Mouse (Mus musculus) adrenal gland, postnatal 14 days (tissue): ENCODE data around the gene Camk2g. TPM values are rescaled to one million over a fixed set of nuclear protein-coding genes. Genes with fewer than 3 reads are reported as not detected.
"Not testable (repeated sequence)": the region's sequence is repeated elsewhere in the genome, so short reads cannot be mapped to it uniquely, and the experiment has no call there.

Experiments used
- DNase-seq: peaks from one replicate; pipeline ENCODE4 v3.0.0; 2021; ENCODE audit warnings: mixed read lengths
- total RNA-seq: library from RNA; stranded (reverse); gene quantifications from 2 replicates; pipeline ENCODE4 v1.2.3, GENCODE M21; 2021

The Camk2g gene
- total RNA-seq, 1 experiment from 2014 or later = 45.6 TPM

DNA sequence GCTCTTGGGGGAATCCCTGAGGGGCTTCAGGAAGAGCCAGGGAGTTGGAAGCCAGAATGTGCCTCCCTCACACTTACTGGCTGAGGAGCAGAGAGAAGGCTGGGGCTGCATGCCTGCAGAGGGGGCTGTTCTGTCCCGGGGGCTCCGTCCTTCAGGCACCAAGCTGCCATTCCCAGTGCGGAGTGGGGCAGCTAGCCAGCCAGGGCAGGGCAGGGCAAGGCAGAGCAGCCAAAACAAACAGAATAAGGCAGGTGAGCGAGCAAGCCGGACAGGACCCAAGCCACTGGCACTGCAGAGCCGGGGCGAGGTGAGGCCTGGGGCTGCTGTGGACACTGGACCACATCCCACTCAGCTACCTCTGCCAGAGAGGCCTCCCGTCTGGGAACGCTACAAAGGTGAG is 52.6 kb downstream of the Camk2g start:
- no peak for DNase-seq

DNA sequence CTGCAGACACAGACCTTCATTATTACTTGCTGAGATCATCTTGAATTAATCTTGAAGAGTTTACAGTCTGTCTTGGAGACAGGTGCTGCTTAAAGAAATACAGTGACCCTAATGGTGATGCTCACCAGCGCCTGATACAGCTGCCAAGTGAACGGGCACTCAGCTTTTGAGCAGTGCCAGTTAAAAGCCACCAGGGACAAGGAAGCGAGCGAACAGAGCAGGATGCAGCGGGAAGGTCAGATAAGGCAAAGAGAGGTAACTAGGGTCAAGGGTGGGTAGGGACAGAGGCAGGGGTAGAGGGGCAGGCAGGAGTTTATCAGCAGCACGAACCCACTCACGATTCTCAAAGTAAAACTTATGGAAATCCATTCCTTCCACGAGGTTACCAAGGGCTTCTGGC is 55.4 kb downstream of the Camk2g start:
- no peak for DNase-seq

GRCm38 (mm10) chr14:20737306-20737705 is 56.6 kb downstream of the Camk2g start:
- peak; percentile 75 for DNase-seq

DNA sequence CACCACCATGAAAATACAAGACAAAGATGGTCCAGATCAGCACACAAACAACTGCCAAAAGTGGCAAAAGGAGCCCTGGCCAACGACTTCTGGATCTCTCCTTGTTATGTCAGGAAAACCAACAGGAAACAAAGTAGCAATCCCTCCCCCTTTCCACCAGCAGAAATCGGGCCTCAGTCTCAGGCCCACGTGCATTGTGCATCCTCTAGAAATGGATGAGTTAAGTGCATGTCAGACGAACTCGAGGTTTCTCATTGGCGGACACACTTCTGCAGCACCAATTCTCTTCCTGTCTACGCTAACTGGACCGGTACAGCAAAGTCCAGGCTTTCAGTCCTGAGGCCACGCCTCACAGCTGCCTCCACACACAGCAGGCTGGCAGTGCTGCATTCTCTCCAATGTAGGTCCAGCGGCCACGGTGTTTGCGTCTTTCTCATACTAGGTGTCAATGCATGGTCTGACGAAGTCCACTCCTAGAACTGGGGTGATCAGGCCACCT is 57.9 kb downstream of the Camk2g start:
- DNase-seq = no peak

GRCm38 (mm10) chr14:20735052-20735451 is 58.8 kb downstream of the Camk2g start:
- no peak for DNase-seq

- DNase-seq = peak; percentile 94
These were observed 59.7 kb downstream of the Camk2g start, which contains the start of gene Ndst2 for GRCm38 (mm10) chr14:20733952-20734774. Gene Ndst2 (minus strand): TSS chr14:20734562.

- peak; percentile 50 for DNase-seq
These were observed 60.6 kb downstream of the Camk2g start for GRCm38 (mm10) chr14:20733041-20733951.

DNA sequence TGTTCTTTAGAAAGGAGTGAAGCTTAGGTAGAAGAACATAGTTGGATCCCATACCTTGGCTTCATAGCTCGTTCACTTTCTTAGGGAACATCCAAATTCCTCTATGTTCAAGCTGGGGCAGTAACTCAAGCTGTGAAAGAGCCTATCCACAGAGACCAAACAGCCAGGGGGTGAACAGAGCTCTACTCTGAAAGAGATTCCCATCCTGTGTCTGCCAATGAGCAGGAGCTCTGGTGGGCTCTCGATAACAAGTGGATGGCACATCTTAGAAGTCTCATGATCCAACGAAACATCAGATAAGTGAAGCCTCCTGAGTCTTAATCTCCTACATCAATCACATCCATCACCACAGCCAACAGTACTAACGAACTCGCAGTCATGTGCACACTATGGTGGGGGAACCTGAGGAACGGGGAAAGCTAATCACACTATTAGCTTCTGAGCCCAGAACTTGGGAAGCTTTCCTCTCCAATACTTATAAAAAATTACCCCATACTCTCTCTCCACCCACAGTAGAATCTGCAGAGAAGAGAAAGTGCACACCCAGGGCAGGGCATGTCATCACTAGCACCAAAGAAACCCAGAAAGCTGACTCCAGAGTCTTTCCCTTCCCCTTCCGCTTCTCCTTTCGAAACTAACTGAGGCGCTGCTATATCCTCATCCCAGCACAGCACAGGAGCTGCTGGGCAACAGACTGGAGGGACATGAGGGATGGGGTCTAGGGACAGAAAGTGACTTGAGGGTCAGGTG is 62.9 kb downstream of the Camk2g start:
- no peak for DNase-seq

DNA sequence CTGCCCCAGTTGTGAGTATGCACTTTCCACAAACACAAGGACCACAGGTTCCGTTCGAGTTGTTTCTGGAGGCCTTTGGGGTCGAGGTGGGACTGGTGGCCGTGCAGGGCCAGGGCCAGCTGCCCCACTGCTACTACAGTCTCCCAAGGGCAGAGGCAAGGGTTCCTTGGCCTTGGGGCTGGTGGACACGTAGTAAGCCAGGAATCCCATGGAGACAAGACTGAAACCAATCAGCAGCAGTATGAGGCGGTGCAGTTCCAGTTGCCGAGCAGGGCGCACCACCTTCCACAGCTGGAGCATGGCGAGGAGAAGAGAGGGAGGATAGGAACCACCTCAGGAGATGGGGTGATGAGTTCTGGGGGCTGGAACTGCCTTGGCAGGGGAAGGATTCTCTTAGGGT is 64.0 kb downstream of the Camk2g start:
- DNase-seq = no peak

DNA sequence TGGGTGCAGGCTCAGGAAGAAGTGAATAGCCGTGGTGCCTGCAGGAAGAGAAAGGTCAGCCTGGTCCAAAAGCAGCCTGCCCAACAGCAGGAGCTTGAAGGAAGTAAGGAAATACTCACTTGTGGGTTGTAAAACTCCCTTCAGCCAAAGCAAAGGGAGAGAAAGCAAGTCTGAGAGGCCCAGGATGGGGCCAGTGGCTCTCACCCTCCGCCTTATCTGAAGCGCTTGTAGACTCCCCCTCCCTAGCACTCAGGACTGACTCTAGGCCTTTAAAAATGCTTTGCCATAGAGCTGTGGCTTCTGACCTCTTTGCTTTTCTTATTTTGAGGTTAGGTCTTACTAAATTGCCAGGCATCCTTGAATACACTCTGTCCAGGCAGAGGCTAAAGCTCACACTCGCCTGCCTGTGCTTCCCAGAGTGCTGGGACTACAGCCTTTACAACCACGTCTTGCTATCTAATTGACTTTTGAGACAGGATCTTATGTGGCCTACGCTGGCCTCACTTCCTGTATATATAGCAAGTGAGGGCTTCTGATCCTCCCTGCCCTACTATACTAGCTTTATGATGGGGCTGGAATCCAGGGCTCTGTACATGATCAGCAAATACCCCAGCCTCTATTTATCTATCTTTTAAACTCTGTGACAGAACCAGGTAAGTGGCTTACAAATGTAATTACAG is 68.1 kb downstream of the Camk2g start:
- no peak for DNase-seq

DNA sequence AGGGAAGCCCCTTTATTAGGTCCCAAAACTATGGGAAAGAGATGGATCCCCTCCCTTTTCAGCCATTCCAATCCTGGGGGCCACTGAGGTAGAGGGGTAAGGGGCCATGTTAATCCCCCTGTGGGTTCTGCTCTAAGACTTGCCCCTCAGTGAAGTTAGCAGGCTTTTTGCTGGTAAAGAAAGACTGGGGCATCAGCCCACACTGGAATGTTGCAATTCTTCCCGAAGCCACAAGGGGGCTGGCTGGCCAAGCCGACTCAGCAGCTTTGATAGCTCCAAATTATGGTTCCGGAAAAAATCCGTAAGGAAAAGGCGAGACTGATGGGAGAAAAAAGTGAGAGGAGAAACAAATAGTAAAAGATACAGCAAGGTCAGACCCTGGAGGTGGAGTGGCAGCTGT is 69.8 kb downstream of the Camk2g start:
- peak; percentile 79 for DNase-seq

DNA sequence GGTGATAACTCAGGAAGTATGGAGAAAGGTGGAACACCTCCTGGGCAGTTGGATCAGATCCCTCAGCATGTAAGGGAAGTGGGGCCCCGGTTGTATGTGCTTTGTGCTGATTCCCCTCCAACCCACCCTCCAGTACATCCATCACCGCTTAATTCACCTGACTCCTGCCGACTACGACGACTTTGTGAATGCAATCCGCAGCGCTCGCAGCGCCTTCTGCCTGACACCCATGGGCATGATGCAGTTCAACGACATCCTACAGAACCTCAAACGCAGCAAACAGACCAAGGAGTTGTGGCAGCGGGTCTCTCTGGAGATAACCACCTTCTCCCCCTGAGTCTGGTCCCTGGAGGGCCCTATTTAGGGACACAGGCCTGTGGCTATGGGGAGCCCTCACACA is 70.9 kb downstream of the Camk2g start:
- DNase-seq = no peak

DNA sequence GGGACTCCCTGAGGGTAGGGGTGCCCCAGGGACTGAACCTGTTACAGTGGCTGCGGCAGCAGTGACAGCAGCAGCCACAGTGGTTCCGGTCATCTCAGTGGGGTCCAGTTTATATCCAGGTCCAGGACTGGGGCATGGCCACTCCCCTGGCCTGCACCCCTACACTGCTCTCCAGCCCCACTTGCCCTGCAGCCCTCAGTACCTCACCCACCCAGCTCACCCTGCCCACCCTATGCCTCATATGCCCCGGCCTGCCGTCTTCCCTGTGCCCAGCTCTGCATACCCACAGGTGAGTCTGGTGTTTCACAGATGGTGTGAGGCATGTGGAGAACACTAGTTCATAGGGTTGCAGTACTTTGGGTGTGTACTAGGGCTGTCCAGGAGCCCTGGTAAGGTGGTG is 72.5 kb downstream of the Camk2g start:
- DNase-seq = no peak

DNA sequence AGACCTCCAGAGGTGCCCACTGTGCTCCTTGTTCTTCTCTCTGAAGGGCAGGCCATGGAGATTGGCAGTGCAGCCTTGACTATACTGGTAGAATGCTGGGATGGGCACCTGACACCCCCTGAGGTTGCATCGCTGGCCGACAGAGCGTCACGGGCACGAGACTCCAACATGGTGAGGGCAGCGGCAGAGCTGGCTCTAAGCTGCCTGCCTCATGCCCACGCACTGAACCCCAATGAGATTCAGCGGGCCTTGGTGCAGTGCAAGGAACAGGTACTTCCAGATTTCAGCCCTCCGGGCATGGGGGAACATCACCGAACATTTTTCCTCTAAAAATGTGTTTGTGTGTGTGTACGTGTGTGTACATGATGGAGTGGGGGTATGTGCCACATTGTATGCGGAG is 74.1 kb downstream of the Camk2g start:
- no peak for DNase-seq

GRCm38 (mm10) chr14:20718443-20718842 is 75.4 kb downstream of the Camk2g start:
- DNase-seq = no peak

GRCm38 (mm10) chr14:20713832-20714231 is 80.1 kb downstream of the Camk2g start:
- no peak for DNase-seq

DNA sequence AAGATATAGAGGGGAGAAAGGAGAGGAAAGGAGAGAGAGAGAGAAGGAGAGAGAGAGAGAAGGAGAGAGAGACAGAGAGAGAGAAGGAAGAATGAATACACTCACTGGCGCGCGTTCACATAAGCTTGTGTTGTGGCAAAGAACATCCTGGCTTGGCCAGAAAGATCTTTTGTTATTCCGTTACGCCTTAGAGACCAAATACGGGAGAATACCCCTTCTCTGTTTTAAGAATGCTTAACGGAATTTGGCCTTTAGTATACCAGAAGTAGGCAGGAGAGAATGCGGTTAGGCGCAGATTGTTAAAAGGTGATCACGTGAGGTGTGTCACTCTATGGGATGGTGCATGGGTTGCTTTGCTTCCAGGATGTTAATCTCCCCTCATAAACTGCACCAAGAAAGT is 85.6 kb downstream of the Camk2g start:
- no peak for DNase-seq

GRCm38 (mm10) chr14:20707201-20708190 is 86.4 kb downstream of the Camk2g start, which contains the start of gene Zswim8:
Gene Zswim8 (plus strand): TSS chr14:20707552.
- DNase-seq = peak; percentile 93

DNA sequence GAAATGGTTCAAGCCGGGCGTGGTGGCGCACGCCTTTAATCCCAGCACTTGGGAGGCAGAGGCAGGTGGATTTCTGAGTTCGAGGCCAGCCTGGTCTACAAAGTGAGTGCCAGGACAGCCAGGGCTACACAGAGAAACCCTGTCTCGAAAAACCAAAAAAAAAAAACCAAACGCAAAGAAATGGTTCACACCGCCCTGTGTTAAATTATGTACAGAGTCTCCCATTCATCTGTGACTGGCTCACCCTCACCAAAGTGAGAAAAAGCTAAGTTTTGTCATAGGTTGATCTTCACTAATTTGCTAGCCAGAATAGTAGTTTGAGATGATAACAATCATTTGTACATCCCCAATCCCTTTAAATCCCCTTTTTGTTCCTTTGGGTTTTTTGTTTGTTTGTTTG is 90.4 kb downstream of the Camk2g start:
- DNase-seq = not testable (repeated sequence)

- DNase-seq = peak; percentile 96
These were observed 91.0 kb downstream of the Camk2g start, which contains the start of gene Chchd1 for GRCm38 (mm10) chr14:20702741-20703381. Gene Chchd1 (plus strand): TSS chr14:20703006.
